Mouse (Mus musculus) megakaryocyte, embryonic 14.5 days (primary cell): ENCODE measurements around the gene Spag4. TPM values are rescaled to one million over a fixed set of nuclear protein-coding genes. Genes with fewer than 3 reads are reported as not detected.

ENCODE experiments used
- H3K27me3 ChIP-seq: replicated peaks from 2 replicates; pipeline ENCODE3; 2012; ENCODE audit warnings: inconsistent platforms
- H3K36me3 ChIP-seq: replicated peaks from 2 replicates; pipeline ENCODE3; 2012; ENCODE audit warnings: low read length, inconsistent platforms, mixed read lengths
- H3K4me1 ChIP-seq: 2 replicates; pipeline ENCODE4 v1.6.1; 2012; ENCODE audit warnings: inconsistent platforms
- H3K4me3 ChIP-seq: replicated peaks from 2 replicates; pipeline ENCODE3; 2012; ENCODE audit warnings: moderate library complexity, mild to moderate bottlenecking, inconsistent platforms
- H3K9me3 ChIP-seq: 2 replicates; pipeline ENCODE4 v1.6.1; 2012; ENCODE audit warnings: inconsistent platforms
- FLI1 ChIP-seq: IDR thresholded peaks from 2 replicates; pipeline ENCODE4 v1.6.1; 2012; ENCODE audit warnings: low read length, inconsistent platforms, mixed read lengths
- GATA1 ChIP-seq: IDR thresholded peaks from 3 replicates; pipeline ENCODE4 v1.6.1; 2012; ENCODE audit warnings: mixed read lengths, low read length, inconsistent platforms, borderline replicate concordance
- polyA plus RNA-seq: library from polyadenylated mRNA; stranded (reverse); fragments of >175 nt; gene quantifications from 2 replicates; pipeline ENCODE4 v1.2.3, GENCODE M21; 2012; ENCODE audit warnings: low replicate concordance; ENCODE audit not compliant: insufficient read depth

Spag4 gene
- 2.2 TPM in 1 of 2 replicates, not detected in the other for polyA plus RNA-seq

- peaks cover 3% of the 10 kb centered on the region; the same call in 1 of the 2 replicates for H3K9me3 ChIP-seq
- peaks cover 10% of the 10 kb centered on the region for H3K4me1 ChIP-seq
- no peak for TF ChIP-seq GATA1
- no peak for TF ChIP-seq FLI1
- H3K27me3 ChIP-seq = peaks cover 16% of the 10 kb centered on the region
- peak within 1 kb of the TSS; percentile 94 for H3K4me3 ChIP-seq
- peaks cover 30% of the 10 kb centered on the region for H3K36me3 ChIP-seq
Measured at GRCm38 (mm10) chr2:156065099-156066041, at the start of gene Spag4. Gene Spag4 (plus strand): TSS chr2:156065175.

GRCm38 (mm10) chr2:156018106-156018505 is 46.9 kb upstream of the Spag4 start:
- TF ChIP-seq GATA1 = no peak
- no peak for TF ChIP-seq FLI1
- Histone ChIP-seq H3K4me3 (no peak overlapping the region), H3K4me1 (peaks cover 19% of the 10 kb centered on the region), H3K9me3 (no peaks in the 10 kb centered on the region), H3K27me3 (peaks cover 1% of the 10 kb centered on the region), H3K36me3 (peaks cover 68% of the 10 kb centered on the region)

- Histone ChIP-seq H3K36me3 (peaks cover 37% of the 10 kb centered on the region), H3K27me3 (peaks cover 10% of the 10 kb centered on the region), H3K4me3 (no peak overlapping the region), H3K9me3 (no peaks in the 10 kb centered on the region), H3K4me1 (peaks cover 19% of the 10 kb centered on the region)
- no peak for TF ChIP-seq GATA1
- no peak for TF ChIP-seq FLI1
Measured at GRCm38 (mm10) chr2:156021219-156021618, 43.8 kb upstream of the Spag4 start.

GRCm38 (mm10) chr2:156021765-156022164 is 43.2 kb upstream of the Spag4 start:
- Histone ChIP-seq H3K4me1 (peaks cover 19% of the 10 kb centered on the region), H3K4me3 (no peak overlapping the region), H3K9me3 (no peaks in the 10 kb centered on the region), H3K27me3 (peaks cover 10% of the 10 kb centered on the region), H3K36me3 (peaks cover 32% of the 10 kb centered on the region)
- TF ChIP-seq GATA1 = no peak
- TF ChIP-seq FLI1 = no peak

- Histone ChIP-seq H3K4me3 (no peak overlapping the region), H3K9me3 (no peaks in the 10 kb centered on the region), H3K36me3 (no peaks in the 10 kb centered on the region), H3K4me1 (peaks cover 19% of the 10 kb centered on the region), H3K27me3 (peaks cover 22% of the 10 kb centered on the region)
- no peak for TF ChIP-seq GATA1
- no peak for TF ChIP-seq FLI1
Measured at GRCm38 (mm10) chr2:156025482-156025881, 39.5 kb upstream of the Spag4 start.

- H3K4me3 ChIP-seq = no peak overlapping the region
- H3K36me3 ChIP-seq = no peaks in the 10 kb centered on the region
- H3K27me3 ChIP-seq = peaks cover 75% of the 10 kb centered on the region
- H3K9me3 ChIP-seq = no peaks in the 10 kb centered on the region
- TF ChIP-seq GATA1 = no peak
- no peak for TF ChIP-seq FLI1
- H3K4me1 ChIP-seq = peaks cover 4% of the 10 kb centered on the region; the same call in 1 of the 2 replicates
Measured at GRCm38 (mm10) chr2:156039390-156039789, 25.6 kb upstream of the Spag4 start.

- peaks cover 75% of the 10 kb centered on the region for H3K27me3 ChIP-seq
- no peak for TF ChIP-seq GATA1
- TF ChIP-seq FLI1 = no peak
- no peaks in the 10 kb centered on the region for H3K36me3 ChIP-seq
- no peak overlapping the region for H3K4me3 ChIP-seq
- H3K4me1 ChIP-seq = peaks cover 8% of the 10 kb centered on the region
- H3K9me3 ChIP-seq = no peaks in the 10 kb centered on the region
Measured at GRCm38 (mm10) chr2:156042903-156043302, 22.1 kb upstream of the Spag4 start.

- Histone ChIP-seq H3K4me1 (peaks cover 8% of the 10 kb centered on the region), H3K9me3 (peaks cover 2% of the 10 kb centered on the region; the same call in 1 of the 2 replicates), H3K4me3 (peak overlapping the region; percentile 23), H3K36me3 (no peaks in the 10 kb centered on the region), H3K27me3 (peaks cover 86% of the 10 kb centered on the region)
- TF ChIP-seq GATA1 (no peak), FLI1 (no peak)
Measured at GRCm38 (mm10) chr2:156047929-156048328, 17.0 kb upstream of the Spag4 start.

- Histone ChIP-seq H3K27me3 (peaks cover 58% of the 10 kb centered on the region), H3K4me3 (peak within 1 kb of the TSS; percentile 42), H3K9me3 (peaks cover 18% of the 10 kb centered on the region), H3K36me3 (no peaks in the 10 kb centered on the region), H3K4me1 (peaks cover 7% of the 10 kb centered on the region)
- no peak for TF ChIP-seq FLI1
- no peak for TF ChIP-seq GATA1
Measured at GRCm38 (mm10) chr2:156052816-156053215, 12.2 kb upstream of the Spag4 start, which contains the start of gene Fer1l4. Gene Fer1l4 (minus strand): TSS chr2:156052947.

GRCm38 (mm10) chr2:156066126-156066525 is 1.2 kb downstream of the Spag4 start:
- peak overlapping the region; percentile 94 for H3K4me3 ChIP-seq
- peaks cover 10% of the 10 kb centered on the region for H3K4me1 ChIP-seq

More at GRCm38 (mm10) chr2:156066126-156066525, 1.2 kb downstream of the Spag4 start:
- TF ChIP-seq FLI1 (no peak), GATA1 (no peak)
- Histone ChIP-seq H3K36me3 (peaks cover 35% of the 10 kb centered on the region), H3K27me3 (peaks cover 13% of the 10 kb centered on the region), H3K9me3 (peaks cover 3% of the 10 kb centered on the region; the same call in 1 of the 2 replicates)
